Mouse (Mus musculus): ENCODE results near the gene Sult5a1. TPM values are rescaled to one million over a fixed set of nuclear protein-coding genes. Genes with fewer than 3 reads are reported as not detected.

Sult5a1 gene
- polyA plus RNA-seq, 1 experiment from 2014 or later: 5.5 TPM

DNA sequence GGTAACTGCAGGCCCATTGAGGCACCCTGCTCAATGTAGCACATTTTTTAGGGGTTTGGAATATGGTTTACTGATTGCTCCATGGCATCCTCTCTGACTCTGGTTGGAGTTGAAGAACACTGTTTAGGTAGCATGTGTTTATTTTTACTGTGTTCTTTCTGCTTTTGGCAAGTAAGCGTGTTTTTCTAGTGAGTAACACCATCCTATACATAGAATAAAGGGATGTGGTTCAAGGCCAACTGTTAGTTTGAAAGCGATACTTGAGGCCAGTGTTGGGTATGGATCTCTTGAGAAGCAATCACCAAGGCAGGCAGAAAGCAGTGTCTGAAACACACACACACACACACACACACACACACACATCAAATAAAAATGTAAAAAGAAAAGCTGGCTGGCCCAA is 29.9 kb upstream of the Sult5a1 start:
- Histone ChIP-seq H3K4me2 (replicated peaks; ENCODE audit: low read depth, low read length) (no peak overlapping the region), H3K9ac (ENCODE audit: low read depth, low read length) (no peak overlapping the region)
- WGBS: 88% methylated on average over 2 of the region's 2 CpGs

GRCm38 (mm10) chr8:123185566-123186409 is 27.7 kb upstream of the Sult5a1 start, which contains the start of gene Dpep1:
TSS of gene Dpep1 (plus strand) at chr8:123186242.
- no peak within 1 kb of the TSS for H3K4me3 ChIP-seq (ENCODE audit: low read depth, low read length)
- DNase-seq (ENCODE audit: low spot score) (no peak), ATAC-seq (ENCODE audit: low FRiP score) (no peak)
- no peak within 1 kb of the TSS for H3K4me2 ChIP-seq (replicated peaks; ENCODE audit: low read depth, low read length)
- no peaks in the 10 kb centered on the region for H3K9me3 ChIP-seq (ENCODE audit: control insufficient read depth, low read length)
- no peak within 1 kb of the TSS for H3K9ac ChIP-seq (ENCODE audit: low read depth, low read length)
- no peaks in the 10 kb centered on the region for H3K4me1 ChIP-seq (replicated peaks; ENCODE audit: control insufficient read depth, insufficient read depth, low read length)
- WGBS: 35% methylated on average over 19 of the region's 19 CpGs
- H3K27ac ChIP-seq (ENCODE audit: low read depth, low read length): no peak within 1 kb of the TSS
- no peaks in the 10 kb centered on the region for H3K27me3 ChIP-seq (ENCODE audit: control insufficient read depth, insufficient read depth, low read length)
- H3K36me3 ChIP-seq (ENCODE audit: control insufficient read depth, insufficient read depth, low read length): no peaks in the 10 kb centered on the region

More for the DNA sequence above, 29.9 kb upstream of the Sult5a1 start:
- H3K4me1 ChIP-seq (replicated peaks; ENCODE audit: control insufficient read depth, insufficient read depth, low read length): no peaks in the 10 kb centered on the region
- no peaks in the 10 kb centered on the region for H3K9me3 ChIP-seq (ENCODE audit: control insufficient read depth, low read length)
- DNase-seq (ENCODE audit: low spot score): no peak
- no peak overlapping the region for H3K27ac ChIP-seq (ENCODE audit: low read depth, low read length)
- no peak overlapping the region for H3K4me3 ChIP-seq (ENCODE audit: low read depth, low read length)
- no peaks in the 10 kb centered on the region for H3K27me3 ChIP-seq (ENCODE audit: control insufficient read depth, insufficient read depth, low read length)
- no peaks in the 10 kb centered on the region for H3K36me3 ChIP-seq (ENCODE audit: control insufficient read depth, insufficient read depth, low read length)
- no peak for ATAC-seq (ENCODE audit: low FRiP score)

DNA sequence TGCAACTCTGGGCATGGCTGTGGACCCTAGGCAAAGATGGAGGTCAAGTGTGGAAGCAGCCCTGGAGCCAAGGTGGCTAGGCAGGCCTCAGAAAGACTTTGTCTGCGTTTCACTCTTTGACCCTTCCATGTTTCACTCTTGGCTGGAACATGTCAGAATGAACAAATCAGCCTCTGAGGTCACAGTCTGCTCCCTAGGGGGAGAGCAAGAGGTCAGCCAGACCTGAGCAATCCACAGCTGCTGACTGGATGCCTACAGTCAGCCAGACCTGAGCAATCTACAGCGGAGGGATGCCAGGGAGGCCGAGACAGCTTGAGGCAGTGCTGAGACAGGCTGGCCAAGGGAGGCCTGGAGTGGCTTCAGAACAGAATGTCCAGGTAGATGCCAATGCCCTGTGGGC is 23.3 kb upstream of the Sult5a1 start:
- no peaks in the 10 kb centered on the region for H3K9me3 ChIP-seq (ENCODE audit: control insufficient read depth, low read length)
- ATAC-seq (ENCODE audit: low FRiP score) (no peak), DNase-seq (ENCODE audit: low spot score) (peak; percentile 54)
- H3K4me1 ChIP-seq (replicated peaks; ENCODE audit: control insufficient read depth, insufficient read depth, low read length): no peaks in the 10 kb centered on the region
- H3K9ac ChIP-seq (ENCODE audit: low read depth, low read length): no peak overlapping the region
- no peaks in the 10 kb centered on the region for H3K36me3 ChIP-seq (ENCODE audit: control insufficient read depth, insufficient read depth, low read length)
- no peak overlapping the region for H3K4me2 ChIP-seq (replicated peaks; ENCODE audit: low read depth, low read length)
- H3K27me3 ChIP-seq (ENCODE audit: control insufficient read depth, insufficient read depth, low read length): no peaks in the 10 kb centered on the region
- no peak overlapping the region for H3K27ac ChIP-seq (ENCODE audit: low read depth, low read length)
- H3K4me3 ChIP-seq (ENCODE audit: low read depth, low read length): no peak overlapping the region
- WGBS: 60% methylated on average over 3 of the region's 3 CpGs

DNA sequence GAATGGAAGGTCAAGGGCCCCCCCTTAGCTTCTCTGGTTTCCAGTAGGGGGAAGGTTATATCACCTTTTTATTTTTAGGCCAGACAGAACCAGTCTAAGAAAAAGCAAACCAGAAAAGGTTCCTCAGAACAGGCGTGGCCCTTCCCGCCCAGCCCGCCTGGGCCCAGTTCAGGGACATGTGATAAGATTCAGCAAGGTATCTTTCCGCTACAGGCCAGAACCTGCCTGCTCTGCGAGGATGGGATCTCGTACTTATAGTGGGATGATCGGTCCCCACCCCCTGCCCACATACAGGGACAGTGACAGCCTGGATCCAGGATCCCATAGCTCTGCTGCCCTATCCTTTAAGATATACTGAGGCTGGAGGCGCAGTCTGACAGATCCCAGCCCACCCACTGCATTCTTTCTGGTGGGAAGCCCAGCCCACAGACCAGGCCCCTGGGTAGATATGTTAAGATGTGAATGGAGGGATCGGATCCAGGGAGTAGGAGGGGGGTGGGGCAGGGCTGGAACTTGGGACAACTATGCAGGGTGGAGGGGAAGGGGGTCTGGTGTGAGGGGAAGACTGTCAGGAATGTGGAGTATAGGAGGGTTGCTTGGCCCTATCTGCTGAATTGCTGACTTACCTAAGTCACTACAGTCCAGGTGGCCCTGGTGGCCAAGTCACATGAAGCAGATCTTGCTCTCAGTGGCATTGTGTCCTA is 1.9 kb downstream of the Sult5a1 start:
- H3K27ac ChIP-seq (ENCODE audit: low read depth, low read length): no peak overlapping the region
- DNase-seq (ENCODE audit: low spot score) (no peak), ATAC-seq (ENCODE audit: low FRiP score) (no peak)
- no peaks in the 10 kb centered on the region for H3K9me3 ChIP-seq (ENCODE audit: control insufficient read depth, low read length)
- no peak overlapping the region for H3K4me2 ChIP-seq (replicated peaks; ENCODE audit: low read depth, low read length)
- H3K9ac ChIP-seq (ENCODE audit: low read depth, low read length): no peak overlapping the region
- H3K4me1 ChIP-seq (replicated peaks; ENCODE audit: control insufficient read depth, insufficient read depth, low read length): no peaks in the 10 kb centered on the region
- no peak overlapping the region for H3K4me3 ChIP-seq (ENCODE audit: low read depth, low read length)
- WGBS: 87% methylated on average over 9 of the region's 9 CpGs
- no peaks in the 10 kb centered on the region for H3K36me3 ChIP-seq (ENCODE audit: control insufficient read depth, insufficient read depth, low read length)
- H3K27me3 ChIP-seq (ENCODE audit: control insufficient read depth, insufficient read depth, low read length): no peaks in the 10 kb centered on the region

DNA sequence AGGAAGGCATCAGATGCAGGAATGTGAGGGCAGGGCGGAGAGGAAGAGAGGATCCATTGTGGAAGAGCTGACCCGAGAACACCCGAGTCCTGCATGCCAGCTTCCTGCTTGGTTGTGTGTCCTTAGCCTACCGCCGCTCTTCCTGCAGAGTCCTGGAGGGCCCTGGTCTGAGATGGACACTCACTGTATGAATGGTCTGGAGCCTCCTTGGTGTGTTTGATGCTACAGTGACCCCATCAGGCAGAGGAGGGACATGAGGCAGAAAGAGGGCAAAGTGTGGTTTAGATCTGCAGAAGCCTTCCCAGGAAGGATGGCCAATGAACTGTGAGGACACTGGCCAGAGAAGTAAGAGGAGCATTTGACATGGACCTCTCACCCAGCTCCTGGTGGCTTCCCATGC is 2.9 kb downstream of the Sult5a1 start:
- Histone ChIP-seq H3K27ac (ENCODE audit: low read depth, low read length) (no peak overlapping the region), H3K27me3 (ENCODE audit: control insufficient read depth, insufficient read depth, low read length) (no peaks in the 10 kb centered on the region), H3K4me1 (replicated peaks; ENCODE audit: control insufficient read depth, insufficient read depth, low read length) (no peaks in the 10 kb centered on the region), H3K9me3 (ENCODE audit: control insufficient read depth, low read length) (no peaks in the 10 kb centered on the region), H3K9ac (ENCODE audit: low read depth, low read length) (no peak overlapping the region), H3K4me3 (ENCODE audit: low read depth, low read length) (no peak overlapping the region), H3K4me2 (replicated peaks; ENCODE audit: low read depth, low read length) (no peak overlapping the region), H3K36me3 (ENCODE audit: control insufficient read depth, insufficient read depth, low read length) (no peaks in the 10 kb centered on the region)
- ATAC-seq (ENCODE audit: low FRiP score) (no peak), DNase-seq (ENCODE audit: low spot score) (no peak)
- 79% methylated on average over 5 of the region's 5 CpGs for WGBS

DNA sequence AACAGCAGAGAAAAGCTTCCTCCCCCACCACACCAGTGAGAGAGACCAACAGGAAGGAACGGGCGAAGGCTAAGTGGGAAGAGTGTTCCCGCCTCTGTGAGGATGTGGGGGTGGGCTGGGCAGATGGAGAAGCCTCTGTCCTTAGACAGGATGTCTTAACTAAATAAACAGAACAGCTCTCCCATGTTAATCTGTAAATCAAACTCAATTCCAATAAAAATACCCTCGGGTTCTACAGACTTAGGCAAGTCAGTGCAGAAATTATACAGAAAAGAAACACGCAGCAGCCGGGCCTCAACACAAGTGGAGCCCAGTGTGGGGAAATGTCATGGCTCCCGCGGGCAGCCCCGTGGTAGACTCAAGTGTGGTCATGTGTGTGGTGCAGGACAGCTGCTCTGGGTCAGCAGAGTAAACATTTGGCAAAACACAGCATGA is 7.4 kb downstream of the Sult5a1 start:
- WGBS: 74% methylated on average over 9 of the region's 9 CpGs
- no peak overlapping the region for H3K27ac ChIP-seq (ENCODE audit: low read depth, low read length)
- no peak overlapping the region for H3K4me3 ChIP-seq (ENCODE audit: low read depth, low read length)
- no peak for DNase-seq (ENCODE audit: low spot score)
- no peaks in the 10 kb centered on the region for H3K27me3 ChIP-seq (ENCODE audit: control insufficient read depth, insufficient read depth, low read length)
- no peak for ATAC-seq (ENCODE audit: low FRiP score)
- no peak overlapping the region for H3K4me2 ChIP-seq (replicated peaks; ENCODE audit: low read depth, low read length)
- H3K9ac ChIP-seq (ENCODE audit: low read depth, low read length): no peak overlapping the region
- H3K9me3 ChIP-seq (ENCODE audit: control insufficient read depth, low read length): no peaks in the 10 kb centered on the region
- H3K4me1 ChIP-seq (replicated peaks; ENCODE audit: control insufficient read depth, insufficient read depth, low read length): no peaks in the 10 kb centered on the region
- H3K36me3 ChIP-seq (ENCODE audit: control insufficient read depth, insufficient read depth, low read length): no peaks in the 10 kb centered on the region

DNA sequence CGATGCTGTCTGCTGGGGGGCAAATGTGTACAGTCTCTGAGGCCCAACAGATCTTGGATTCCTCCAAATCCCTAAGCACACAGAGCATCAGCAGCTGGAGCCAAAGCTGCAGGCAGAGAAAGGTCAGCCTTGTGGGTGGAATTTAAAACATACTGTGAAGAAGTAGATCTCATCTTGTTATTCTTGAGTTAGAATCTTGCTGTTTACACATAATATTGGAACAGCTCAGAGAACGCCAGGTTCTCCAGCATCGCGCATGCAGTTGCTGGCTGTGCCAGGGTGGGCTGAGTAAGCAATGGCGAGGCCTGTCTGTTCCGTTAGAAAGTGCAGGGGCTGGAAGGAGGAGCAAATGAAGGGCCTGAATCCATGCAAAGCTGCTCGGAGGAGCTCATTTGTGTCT is 11.7 kb downstream of the Sult5a1 start:
- H3K4me1 ChIP-seq (replicated peaks; ENCODE audit: control insufficient read depth, insufficient read depth, low read length): no peaks in the 10 kb centered on the region
- H3K4me2 ChIP-seq (replicated peaks; ENCODE audit: low read depth, low read length): no peak overlapping the region
- 86% methylated on average over 7 of the region's 7 CpGs for WGBS
- H3K36me3 ChIP-seq (ENCODE audit: control insufficient read depth, insufficient read depth, low read length): no peaks in the 10 kb centered on the region
- H3K27ac ChIP-seq (ENCODE audit: low read depth, low read length): no peak overlapping the region
- H3K4me3 ChIP-seq (ENCODE audit: low read depth, low read length): no peak overlapping the region
- no peak for ATAC-seq (ENCODE audit: low FRiP score)
- no peak overlapping the region for H3K9ac ChIP-seq (ENCODE audit: low read depth, low read length)
- H3K9me3 ChIP-seq (ENCODE audit: control insufficient read depth, low read length): no peaks in the 10 kb centered on the region
- no peaks in the 10 kb centered on the region for H3K27me3 ChIP-seq (ENCODE audit: control insufficient read depth, insufficient read depth, low read length)
- DNase-seq (ENCODE audit: low spot score): no peak

- peak; percentile 43 for DNase-seq (ENCODE audit: low spot score)
- no peak overlapping the region for H3K4me2 ChIP-seq (replicated peaks; ENCODE audit: low read depth, low read length)
- H3K9ac ChIP-seq (ENCODE audit: low read depth, low read length): no peak overlapping the region
- ATAC-seq (ENCODE audit: low FRiP score): no peak
- no peaks in the 10 kb centered on the region for H3K36me3 ChIP-seq (ENCODE audit: control insufficient read depth, insufficient read depth, low read length)
- H3K4me1 ChIP-seq (replicated peaks; ENCODE audit: control insufficient read depth, insufficient read depth, low read length): no peaks in the 10 kb centered on the region
- H3K27me3 ChIP-seq (ENCODE audit: control insufficient read depth, insufficient read depth, low read length): no peaks in the 10 kb centered on the region
- WGBS: 60% methylated on average over 6 of the region's 6 CpGs
- no peak overlapping the region for H3K4me3 ChIP-seq (ENCODE audit: low read depth, low read length)
- no peaks in the 10 kb centered on the region for H3K9me3 ChIP-seq (ENCODE audit: control insufficient read depth, low read length)
- H3K27ac ChIP-seq (ENCODE audit: low read depth, low read length): no peak overlapping the region
These were observed 12.8 kb downstream of the Sult5a1 start for GRCm38 (mm10) chr8:123145279-123145678.
